Mouse (Mus musculus) gastrocnemius, postnatal 14 days (tissue): ENCODE results near the gene Rapgef2. TPM values are rescaled to one million over a fixed set of nuclear protein-coding genes. Genes with fewer than 3 reads are reported as not detected.

Experiments used
- DNase-seq: peaks from one replicate; pipeline ENCODE4 v3.0.0; 2021; ENCODE audit warnings: mixed read lengths
- intact Hi-C: fragments of 180-260 bp; cut with DNase I; formaldehyde crosslinking; loops from one replicate; pipeline ENCODE4 v1.15.1; 2025; ENCODE audit warnings: low total_unique reads
- total RNA-seq, 2 experiments: library from RNA; stranded (reverse); gene quantifications; 2 replicates each; pipeline ENCODE4 v1.2.3; 2021

Gene Rapgef2
- total RNA-seq, 2 experiments from 2014 or later = 20.5 to 21.0 TPM

DNA sequence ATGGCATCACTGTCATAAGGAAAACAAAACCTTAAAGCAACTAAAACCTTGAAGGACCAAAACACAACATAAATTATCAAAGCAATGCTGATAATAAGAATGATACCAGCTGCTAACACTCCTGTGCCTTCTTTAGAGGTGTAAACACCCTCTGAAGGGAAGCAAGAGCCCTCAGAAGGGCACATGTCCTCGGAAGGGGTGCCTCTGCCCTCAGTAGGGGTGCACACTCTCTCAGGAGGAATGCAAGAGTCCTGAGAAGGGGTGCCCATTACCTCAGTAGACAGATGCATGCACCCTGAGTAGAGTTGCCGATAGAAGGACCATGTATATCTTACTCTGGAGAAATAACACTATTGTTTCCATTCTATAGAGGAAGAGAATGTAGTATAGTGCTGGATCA is 79.1 kb downstream of the Rapgef2 start:
- intact Hi-C loops = loop anchor here (10.0 kb wide), 1 partner anchor 288 kb away; no protein-coding TSS in a partner anchor
- no peak for DNase-seq

DNA sequence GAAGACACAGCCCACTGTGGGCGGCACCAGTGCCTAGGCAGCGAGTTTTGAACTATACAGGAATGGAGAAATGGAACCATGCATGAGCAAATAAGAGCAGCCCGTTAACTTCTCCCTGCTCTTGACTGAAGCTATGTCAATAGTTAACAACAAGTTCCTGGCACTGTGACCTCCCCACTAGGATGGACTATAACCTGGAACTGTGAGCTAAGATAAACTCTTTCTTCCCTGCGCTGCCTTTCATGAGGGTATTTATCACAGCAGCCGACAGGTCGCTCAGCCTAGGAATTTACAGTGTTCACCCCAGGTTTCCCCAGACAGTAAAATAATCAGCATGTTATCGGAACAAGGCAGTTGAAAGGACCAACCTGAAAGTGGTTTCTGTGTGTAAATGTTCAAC is 79.8 kb downstream of the Rapgef2 start:
- intact Hi-C loops = loop anchor here (10.0 kb wide), 1 partner anchor 288 kb away; no protein-coding TSS in a partner anchor

DNA sequence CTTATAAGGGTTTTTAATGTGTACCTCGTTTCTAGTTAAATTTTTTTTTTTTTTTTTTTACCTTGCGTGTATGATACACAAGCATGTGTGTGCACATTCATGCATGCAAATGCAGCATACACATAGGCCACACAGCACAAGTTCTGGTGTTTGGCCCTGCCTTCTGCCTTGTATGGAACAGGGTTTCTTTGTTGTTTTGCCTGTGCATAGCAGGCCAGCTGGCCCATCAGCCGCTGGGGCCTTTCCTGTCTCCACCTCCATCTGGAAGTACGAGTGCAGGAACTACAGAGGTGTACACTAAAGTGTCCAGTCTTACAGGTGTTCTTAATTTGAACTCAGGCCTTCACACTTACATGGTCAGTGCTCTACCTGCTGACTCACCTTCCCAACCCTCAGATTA is 80.3 kb downstream of the Rapgef2 start:
- intact Hi-C loops = loop anchor here (10.0 kb wide), 1 partner anchor 289 kb away; no protein-coding TSS in a partner anchor
- DNase-seq = no peak

More for the DNA sequence above, 79.8 kb downstream of the Rapgef2 start:
- DNase-seq = no peak

DNA sequence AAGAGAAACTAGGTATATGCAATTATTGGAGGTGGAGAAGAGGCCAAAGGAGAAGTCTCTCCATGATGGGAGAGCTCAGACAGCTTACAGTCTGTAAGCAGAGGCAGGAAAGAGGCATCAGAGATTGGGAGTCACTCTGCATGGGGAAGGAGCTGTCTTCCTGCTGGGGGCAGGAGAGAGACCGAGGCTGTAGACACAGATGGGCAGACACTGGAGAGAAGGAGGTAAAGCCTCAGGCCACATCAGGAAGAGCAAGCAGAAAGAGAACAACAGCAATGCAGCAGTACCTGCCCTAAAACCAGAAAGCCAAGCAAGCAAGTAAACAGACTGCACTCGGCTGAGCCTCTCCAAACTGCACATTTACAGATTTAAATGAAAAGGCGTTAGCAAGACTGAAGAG is 81.2 kb downstream of the Rapgef2 start:
- intact Hi-C loops = loop anchor here (10.0 kb wide), 1 partner anchor 290 kb away; no protein-coding TSS in a partner anchor
- DNase-seq = no peak

DNA sequence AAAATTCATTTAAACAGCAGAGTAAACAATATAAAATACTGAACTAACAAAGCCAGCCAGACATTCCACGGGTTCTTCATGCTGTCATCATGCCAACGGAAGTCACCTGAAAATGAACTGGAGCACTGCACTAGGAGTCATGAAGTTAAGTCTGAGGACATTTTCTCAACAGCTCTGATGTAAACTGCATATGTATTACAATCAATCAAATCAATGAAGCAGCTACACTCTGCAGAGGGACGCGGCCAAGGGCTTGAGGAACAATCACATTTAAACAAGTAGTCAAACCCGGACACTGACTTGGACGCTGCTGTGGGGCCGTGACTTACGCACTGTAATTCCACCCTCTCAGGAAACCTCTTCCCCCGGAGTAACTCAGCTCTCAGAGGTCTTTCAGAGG is 82.1 kb downstream of the Rapgef2 start:
- intact Hi-C loops = loop anchor here (5.0 to 10.0 kb wide), 2 partner anchors 291 to 383 kb away; no protein-coding TSS in a partner anchor
- DNase-seq = no peak

DNA sequence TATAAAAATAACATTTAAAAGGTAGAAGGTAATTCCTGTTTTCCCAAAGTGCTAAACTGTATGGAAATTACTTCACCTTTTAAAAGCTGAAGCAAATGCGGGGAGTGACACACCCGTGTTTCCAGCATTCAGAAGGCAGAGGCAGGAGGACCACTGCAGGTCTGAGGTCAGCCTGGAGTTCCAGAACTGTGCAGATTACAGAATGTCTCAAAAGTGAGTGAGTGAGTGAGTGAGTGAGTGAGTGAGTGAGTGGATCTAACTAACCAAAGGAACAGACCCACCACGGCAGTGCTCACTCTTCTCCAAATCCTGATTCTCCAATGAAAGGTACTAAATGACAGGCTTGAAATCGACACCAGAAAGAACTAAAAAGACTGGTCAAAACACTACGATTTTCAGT is 82.5 kb downstream of the Rapgef2 start:
- intact Hi-C loops = loop anchor here (5.0 to 10.0 kb wide), 2 partner anchors 291 to 383 kb away; no protein-coding TSS in a partner anchor
- DNase-seq = no peak

DNA sequence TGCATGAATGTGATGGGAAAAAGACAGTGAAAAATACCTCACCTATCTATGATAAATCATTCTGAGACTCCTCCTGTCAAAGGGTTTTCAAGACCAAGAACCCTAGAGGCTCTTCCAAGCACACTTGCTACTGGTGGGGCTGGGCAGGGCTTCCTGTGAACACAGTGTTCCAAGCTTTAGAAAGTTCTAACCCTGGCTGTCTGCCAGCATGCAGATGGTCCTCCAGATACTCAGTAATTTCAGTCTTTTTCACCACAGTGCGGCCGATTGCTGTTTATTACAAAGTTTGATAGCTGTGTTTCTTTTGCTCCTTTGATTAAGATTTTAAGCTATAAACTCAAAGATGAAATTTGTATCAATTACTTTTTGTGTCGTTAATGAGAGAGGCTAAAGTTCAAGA is 83.1 kb downstream of the Rapgef2 start:
- intact Hi-C loops = loop anchor here (5.0 to 10.0 kb wide), 2 partner anchors 292 to 384 kb away; no protein-coding TSS in a partner anchor
- peak; percentile 79 for DNase-seq

DNA sequence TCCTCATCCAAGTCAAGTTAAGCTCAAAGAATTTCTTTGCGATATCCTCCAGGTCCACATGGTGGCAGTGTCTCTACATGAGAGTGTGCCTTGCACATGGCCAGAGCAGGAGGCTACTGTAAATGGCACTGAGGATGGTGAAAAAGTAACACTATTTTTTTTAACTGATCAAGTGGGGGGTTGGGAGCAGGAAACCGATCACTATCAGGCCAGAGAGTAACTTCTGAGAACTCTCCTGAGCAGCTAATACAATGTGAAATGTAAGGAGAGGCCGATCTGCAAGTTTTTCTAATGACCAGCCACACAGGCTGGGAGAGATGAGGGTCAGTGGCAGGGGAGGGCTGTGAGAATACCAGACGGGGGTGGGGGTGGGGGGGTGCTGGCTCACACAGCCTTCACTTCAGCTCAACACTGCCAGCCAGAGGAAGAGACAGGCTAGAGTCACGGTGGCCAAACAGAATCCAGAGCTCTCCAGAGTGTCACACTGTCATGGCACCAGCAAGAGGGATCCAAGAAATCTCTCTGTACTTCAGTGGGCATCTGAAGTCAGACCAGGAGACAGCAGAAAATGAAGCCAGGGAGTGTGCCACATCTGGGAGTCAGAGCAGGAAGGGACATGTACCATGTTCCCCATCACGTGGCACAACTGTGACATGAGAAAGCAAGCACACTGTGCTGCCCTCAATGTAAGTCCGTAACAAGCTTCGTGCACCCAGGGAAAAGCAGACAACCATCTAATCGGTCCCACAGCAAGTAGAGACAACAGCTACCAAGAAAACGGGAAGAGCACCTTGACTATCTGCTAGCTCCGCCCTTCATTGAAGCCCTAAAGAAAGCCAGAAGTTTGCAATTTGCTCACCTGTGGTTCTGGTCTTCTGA is 83.8 kb downstream of the Rapgef2 start:
- peak; percentile 75 for DNase-seq
- intact Hi-C loops = loop anchor here (5.0 to 10.0 kb wide), 2 partner anchors 292 to 385 kb away; no protein-coding TSS in a partner anchor

DNA sequence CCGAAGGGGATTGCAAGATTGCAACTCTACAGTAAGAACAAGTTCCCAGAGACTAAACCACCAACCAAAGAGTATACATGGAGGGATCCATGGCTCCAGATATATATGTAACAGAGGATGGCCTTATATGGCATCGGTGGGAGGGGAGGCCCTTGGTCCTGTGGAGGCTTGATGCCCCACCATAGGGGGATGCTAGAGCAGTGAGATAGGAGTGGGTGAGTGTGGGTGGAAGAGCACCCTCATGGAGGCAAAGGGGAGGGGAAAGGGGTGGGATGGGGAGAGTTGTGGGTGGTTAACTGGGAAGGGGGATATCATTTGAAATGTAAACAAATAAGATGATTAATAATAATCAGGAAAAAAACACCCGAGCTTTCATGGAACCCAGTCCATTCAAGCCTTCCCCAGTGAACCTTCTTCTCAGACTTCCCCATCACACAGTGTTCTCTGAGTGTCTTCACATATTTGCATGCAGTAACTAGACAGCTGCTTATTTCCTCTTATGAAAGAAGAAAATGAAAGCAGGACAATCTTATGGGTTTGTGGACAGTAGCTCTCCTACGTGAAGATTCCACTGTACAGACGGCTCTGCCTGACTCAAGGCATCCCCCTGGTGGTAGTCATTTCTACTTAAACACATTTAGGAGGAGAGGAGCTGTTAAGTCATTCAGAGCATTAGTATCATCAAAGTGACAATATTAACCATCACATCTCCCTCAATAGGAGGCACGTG is 89.4 kb downstream of the Rapgef2 start:
- peak; percentile 41 for DNase-seq
- intact Hi-C loops = loop anchor here (5.0 to 10.0 kb wide), 2 partner anchors 52 to 235 kb away; no protein-coding TSS in a partner anchor

DNA sequence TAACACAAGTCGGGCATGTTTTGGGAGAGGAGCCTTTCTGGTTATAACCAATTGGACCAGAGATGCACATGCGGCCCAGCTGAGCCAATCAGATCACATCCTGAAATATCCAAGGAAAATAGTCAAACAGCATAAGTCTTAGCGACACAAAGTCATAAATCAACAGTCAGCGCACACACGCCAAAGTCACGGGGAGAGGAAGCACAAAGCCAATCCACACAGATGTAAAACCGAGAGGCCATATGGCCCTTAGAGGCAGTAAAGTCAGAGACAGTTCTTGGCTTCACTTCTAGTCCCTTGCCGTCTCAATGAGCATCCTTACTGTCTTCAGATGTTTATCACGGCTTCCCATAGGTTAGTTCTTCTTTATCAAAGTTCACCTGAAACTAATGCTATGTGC is 91.0 kb downstream of the Rapgef2 start:
- intact Hi-C loops = loop anchor here (5.0 to 10.0 kb wide), 2 partner anchors 50 to 233 kb away; no protein-coding TSS in a partner anchor
- DNase-seq = no peak

DNA sequence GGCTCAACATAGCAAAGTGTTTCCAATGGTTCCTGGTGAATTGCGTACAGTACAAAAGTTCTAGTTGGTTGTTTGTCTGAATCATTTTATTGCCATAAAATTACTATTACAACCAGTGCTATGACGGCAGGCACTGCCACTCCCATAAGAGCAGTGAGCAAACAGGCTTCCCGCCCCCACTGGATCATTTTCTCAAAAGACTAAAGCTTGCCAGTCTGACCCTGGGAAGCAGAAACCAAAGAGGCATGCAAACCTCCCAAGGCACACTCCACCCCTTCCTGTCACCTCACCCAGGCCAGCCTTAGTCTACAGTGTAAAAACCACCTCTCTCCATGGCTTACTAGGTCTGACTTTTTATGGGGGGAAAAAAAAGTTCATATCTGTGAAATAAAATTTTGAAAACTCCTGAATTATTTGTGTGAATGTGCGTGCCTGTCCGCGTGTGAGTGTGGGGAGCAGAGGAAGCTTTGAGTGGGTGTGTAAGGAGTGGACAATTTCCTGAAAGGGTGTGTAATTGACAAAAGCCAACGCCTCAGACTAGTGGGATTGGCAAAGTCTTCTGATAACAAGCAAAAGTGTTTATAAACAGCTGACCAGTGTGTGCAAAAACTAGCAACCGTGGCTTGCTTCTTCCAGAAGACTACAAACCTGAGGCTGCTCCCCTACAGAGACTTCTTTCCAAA is 92.1 kb downstream of the Rapgef2 start:
- DNase-seq = no peak
- intact Hi-C loops = loop anchor here (10.0 kb wide), 1 partner anchor 49 kb away; no protein-coding TSS in a partner anchor

DNA sequence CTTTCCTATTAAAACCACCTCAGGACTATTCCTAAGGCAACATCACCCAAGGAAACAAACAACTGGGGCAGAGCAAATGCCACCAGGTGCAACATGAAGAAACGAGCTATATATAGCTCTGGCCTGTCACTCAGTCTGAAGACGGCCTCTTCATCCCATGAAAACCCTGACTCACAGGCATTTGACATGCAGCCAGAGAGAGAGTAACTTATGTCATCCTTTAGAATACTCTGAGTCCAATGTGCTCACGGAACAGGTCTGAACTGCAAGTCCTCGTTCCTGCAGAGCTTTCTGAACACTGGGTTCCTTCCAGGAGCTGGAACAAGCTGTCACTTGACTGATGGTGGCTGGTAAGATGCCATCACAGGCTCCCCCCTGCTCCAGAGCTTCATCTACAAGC is 93.3 kb downstream of the Rapgef2 start:
- intact Hi-C loops = loop anchor here (10.0 kb wide), 1 partner anchor 48 kb away; no protein-coding TSS in a partner anchor

DNA sequence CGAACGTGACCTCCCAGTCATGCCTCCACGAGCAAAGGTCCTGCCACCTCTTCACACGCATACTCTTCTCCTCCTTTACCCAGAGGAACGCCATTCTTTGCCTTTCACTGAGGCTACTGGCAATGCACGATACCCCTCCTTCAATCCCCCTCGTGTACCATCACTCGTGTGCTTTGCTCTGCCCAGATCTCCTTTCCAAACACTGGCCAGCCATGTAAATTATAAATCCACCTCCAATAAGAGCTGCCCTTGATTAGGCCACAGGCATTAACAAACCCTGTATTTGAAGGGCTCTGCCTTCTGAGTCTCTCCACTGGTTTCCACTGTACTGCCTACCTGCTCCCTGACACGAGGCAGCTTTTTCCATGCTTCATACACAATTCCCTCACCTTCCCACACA is 94.3 kb downstream of the Rapgef2 start:
- no peak for DNase-seq
- intact Hi-C loops = loop anchor here (10.0 kb wide), 1 partner anchor 47 kb away; no protein-coding TSS in a partner anchor

More for the DNA sequence above, 93.3 kb downstream of the Rapgef2 start:
- DNase-seq = peak; percentile 32

DNA sequence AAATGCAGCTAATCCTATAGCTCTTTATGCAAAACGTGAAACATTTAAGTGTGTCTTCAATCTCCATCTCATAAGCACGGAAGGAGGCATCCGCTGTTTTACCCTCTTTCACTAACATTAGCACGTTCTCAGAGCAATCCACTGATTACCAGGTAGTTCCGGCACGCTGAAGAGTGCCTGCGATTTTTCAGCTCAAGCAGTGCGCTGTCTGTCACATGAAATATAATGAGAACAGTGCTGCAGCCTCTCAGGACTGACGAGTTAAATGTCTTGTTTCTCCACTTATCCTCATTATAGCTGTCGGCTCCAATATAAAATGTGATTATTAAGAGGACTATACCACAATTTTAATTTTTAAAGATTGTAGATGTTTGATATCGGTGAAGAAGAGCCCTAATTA is 94.8 kb downstream of the Rapgef2 start:
- no peak for DNase-seq
- intact Hi-C loops = loop anchor here (10.0 kb wide), 1 partner anchor 47 kb away; no protein-coding TSS in a partner anchor

DNA sequence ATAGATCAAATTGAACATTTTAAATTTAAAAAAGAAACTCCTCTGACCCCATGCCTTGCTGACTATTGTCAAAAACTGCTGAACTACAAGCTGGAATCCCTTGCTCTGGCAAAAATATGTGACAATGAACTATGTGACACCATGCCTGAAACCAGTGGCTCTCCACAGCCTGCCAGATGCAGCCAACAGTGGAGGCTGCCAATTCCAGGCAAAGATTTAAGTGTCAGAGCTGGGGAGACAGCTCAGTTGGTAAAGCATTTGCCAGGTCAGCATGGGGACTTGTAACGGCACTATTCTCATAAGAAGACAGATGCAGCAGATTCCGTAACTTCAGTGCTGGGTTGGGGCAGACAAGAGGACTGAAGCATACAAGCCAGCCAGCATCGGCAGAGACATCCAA is 95.9 kb downstream of the Rapgef2 start:
- DNase-seq = no peak
- intact Hi-C loops = loop anchor here (10.0 kb wide), 1 partner anchor 46 kb away; no protein-coding TSS in a partner anchor

DNA sequence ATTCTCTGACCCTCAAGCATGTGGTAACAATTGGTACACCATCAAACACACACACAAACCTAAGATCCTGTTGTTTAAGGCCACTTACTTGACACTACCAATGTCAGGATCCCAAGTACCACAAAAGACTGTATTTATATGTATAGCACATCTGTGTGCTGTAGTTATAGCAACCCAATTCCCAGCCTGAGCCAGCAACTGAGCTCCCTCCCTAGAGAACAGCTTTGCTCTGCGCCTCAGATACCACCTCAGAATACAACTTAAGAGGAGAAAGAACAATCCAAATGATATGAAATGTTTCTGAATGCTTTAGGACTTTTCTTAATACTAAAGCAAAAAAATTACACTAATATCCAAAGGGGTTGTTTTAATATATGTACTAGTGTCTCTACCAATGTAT is 98.4 kb downstream of the Rapgef2 start:
- intact Hi-C loops = no loop called here

DNA sequence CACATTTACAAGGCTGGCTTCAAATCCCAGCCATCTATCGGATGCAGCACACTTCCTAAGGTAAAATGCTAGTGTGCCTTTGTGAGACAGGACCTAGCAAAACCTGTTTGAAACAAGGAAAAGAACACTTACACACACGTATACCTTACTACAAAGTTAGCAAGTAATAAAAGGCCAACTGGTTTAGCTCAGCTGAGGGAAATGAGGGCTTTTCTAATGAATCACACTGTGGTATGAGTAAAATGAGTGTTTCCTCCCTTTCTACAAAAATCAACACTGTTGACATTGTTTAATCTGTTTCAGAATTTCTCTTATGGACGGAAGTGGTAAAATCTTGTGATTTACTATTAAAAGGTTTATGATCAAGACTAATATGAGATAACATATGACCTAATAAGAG is 104.0 kb downstream of the Rapgef2 start:
- DNase-seq = no peak
- intact Hi-C loops = no loop called here

More for the DNA sequence above, 98.4 kb downstream of the Rapgef2 start:
- no peak for DNase-seq

DNA sequence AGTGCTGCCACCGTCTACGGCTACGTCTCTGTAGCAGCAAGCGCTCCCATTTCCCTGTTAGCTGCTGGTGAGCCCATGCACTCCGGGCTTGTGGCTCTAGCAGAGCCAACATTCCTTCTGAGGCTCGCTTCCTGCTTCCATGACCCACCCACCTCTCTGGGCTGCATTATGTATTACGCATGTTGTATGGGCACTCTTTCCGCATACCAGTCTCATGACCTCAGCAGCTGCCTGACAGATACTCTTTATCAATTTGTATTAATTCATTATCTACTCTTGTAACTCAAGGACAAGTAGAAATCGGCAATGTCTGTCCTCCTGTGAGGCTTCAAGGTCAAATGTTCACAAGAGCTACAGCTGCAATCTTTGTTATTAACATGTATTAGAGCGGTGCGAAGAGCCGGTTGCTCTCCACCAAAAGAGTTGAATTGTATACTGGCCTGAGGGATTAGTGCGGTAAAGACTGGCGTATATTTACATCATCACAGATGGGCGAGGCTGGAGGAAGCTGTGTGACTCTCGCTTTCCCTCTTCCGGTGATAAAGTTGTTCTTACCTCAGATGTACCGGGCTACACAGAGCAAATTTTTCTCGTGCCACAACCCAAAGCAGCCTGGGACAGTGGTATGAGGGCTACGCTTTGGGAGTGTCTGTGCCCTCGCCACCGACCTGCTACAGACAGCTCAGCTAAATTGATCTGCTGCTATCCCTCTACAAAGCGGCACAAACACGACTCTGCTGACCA is 104.9 kb downstream of the Rapgef2 start:
- DNase-seq = peak; percentile 52
- intact Hi-C loops = no loop called here
